Mouse (Mus musculus) C2C12 (cell line): ENCODE results near the gene Bphl. TPM values are rescaled to one million over a fixed set of nuclear protein-coding genes. Genes with fewer than 3 reads are reported as not detected.

ENCODE experiments used
- H3K27me3 ChIP-seq: one replicate; pipeline ENCODE4 v1.6.1; 2011; ENCODE audit not compliant: control insufficient read depth, insufficient read depth, insufficient read length
- H3K36me3 ChIP-seq: one replicate; pipeline ENCODE4 v1.6.1; 2011; ENCODE audit not compliant: control insufficient read depth, insufficient read depth
- H3K4me3 ChIP-seq: one replicate; pipeline ENCODE4 v1.5.1; 2011; ENCODE audit warnings: mild to moderate bottlenecking, control low read depth; ENCODE audit not compliant: poor library complexity, insufficient read depth, severe bottlenecking
- H3K79me2 ChIP-seq: one replicate; pipeline ENCODE4 v1.6.1; 2011; ENCODE audit not compliant: control insufficient read depth, insufficient read depth
- H3K79me3 ChIP-seq: one replicate; pipeline ENCODE4 v1.6.1; 2011; ENCODE audit warnings: low read depth, control low read depth
- H3ac ChIP-seq: one replicate; pipeline ENCODE3; 2011; ENCODE audit warnings: low read depth; ENCODE audit not compliant: control insufficient read depth, insufficient read length
- CEBPB ChIP-seq: IDR thresholded peaks from one replicate; pipeline ENCODE4 v1.6.1; 2011; ENCODE audit warnings: low read depth, mild to moderate bottlenecking, control low read depth, moderate library complexity
- CTCF ChIP-seq: IDR thresholded peaks from one replicate; pipeline ENCODE4 v1.5.1; 2011; ENCODE audit not compliant: control insufficient read depth, insufficient read depth, insufficient read length
- FOSL1 ChIP-seq: IDR thresholded peaks from one replicate; pipeline ENCODE4 v1.8.0; 2011; ENCODE audit warnings: mild to moderate bottlenecking, low read length; ENCODE audit not compliant: poor library complexity, insufficient read depth, severe bottlenecking
- MAX ChIP-seq: IDR thresholded peaks from one replicate; pipeline ENCODE4 v1.6.1; 2011; ENCODE audit warnings: mild to moderate bottlenecking, control low read depth
- MYOD1 ChIP-seq: IDR thresholded peaks from one replicate; pipeline ENCODE4 v1.6.1; 2011; ENCODE audit warnings: low read depth; ENCODE audit not compliant: control insufficient read depth, insufficient read length
- MYOG ChIP-seq: IDR thresholded peaks from one replicate; pipeline ENCODE4 v1.6.1; 2011; ENCODE audit not compliant: control insufficient read depth, insufficient read length; ENCODE audit errors: extremely low read depth
- USF1 ChIP-seq: IDR thresholded peaks from one replicate; pipeline ENCODE4 v1.6.1; 2011; ENCODE audit warnings: low read depth, mild to moderate bottlenecking, control low read depth, moderate library complexity
- polyA plus RNA-seq: library from polyadenylated mRNA; unstranded; fragments of >200 nt; fragmentation: generic; extraction: Trizol; gene quantifications from one replicate; pipeline ENCODE4 v1.2.1, GENCODE M21; 2012; ENCODE audit warnings: missing spikeins

Gene Bphl
- polyA plus RNA-seq, 1 experiment, result 11.7 TPM

DNA sequence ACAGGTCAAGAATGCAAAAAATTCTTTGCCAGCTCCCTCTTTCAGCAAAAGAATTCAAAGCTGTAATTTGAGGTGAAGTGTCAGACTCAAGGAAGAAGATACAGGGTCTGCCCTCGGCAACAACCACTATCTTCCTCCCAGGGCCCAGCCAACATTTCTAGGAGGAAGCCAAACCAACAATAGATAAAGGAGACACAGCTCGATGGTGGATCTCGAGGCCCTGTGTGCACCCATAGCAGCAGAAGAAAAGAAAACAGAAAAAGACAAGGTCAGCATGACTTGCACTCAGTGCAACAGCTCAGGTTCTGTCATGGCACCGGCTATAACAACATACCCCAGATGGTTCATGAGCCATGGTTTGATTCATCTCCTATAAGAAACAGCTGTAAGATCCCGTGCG, 79.1 kb downstream of the Bphl start:
- Histone ChIP-seq H3K79me2 (no peaks in the 10 kb centered on the region), H3K27me3 (no peaks in the 10 kb centered on the region), H3K36me3 (no peaks in the 10 kb centered on the region), H3K79me3 (no peaks in the 10 kb centered on the region), H3ac (no peak overlapping the region), H3K4me3 (no peak overlapping the region)
- TF ChIP-seq CEBPB (no peak), CTCF (no peak), USF1 (no peak), MAX (no peak), FOSL1 (no peak), MYOD1 (no peak), MYOG (no peak)

DNA sequence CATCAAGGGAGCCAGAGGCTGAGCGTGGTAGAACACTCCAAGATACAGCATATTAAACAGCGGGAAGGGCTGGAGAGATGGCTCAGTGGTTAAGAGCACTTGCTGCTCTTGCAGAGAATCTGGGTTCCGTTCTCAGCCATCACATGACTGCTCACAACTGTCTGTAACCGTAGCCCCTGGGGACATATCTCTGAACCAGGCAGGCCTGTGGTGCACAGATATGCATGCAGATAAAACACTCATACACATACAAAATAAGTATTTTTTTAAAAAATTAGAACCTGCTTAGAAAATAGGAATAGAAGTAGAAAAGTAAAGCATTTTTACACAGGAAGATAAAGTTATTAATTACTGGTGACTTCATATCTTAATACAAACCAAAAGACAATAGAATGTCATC, 81.4 kb downstream of the Bphl start:
- Histone ChIP-seq H3K27me3 (no peaks in the 10 kb centered on the region), H3K4me3 (no peak overlapping the region), H3ac (no peak overlapping the region), H3K79me3 (no peaks in the 10 kb centered on the region), H3K79me2 (no peaks in the 10 kb centered on the region), H3K36me3 (no peaks in the 10 kb centered on the region)
- TF ChIP-seq FOSL1, result no peak
- TF ChIP-seq USF1, result no peak
- no peak for TF ChIP-seq CEBPB
- TF ChIP-seq CTCF, result no peak
- no peak for TF ChIP-seq MYOG
- no peak for TF ChIP-seq MAX
- no peak for TF ChIP-seq MYOD1

DNA sequence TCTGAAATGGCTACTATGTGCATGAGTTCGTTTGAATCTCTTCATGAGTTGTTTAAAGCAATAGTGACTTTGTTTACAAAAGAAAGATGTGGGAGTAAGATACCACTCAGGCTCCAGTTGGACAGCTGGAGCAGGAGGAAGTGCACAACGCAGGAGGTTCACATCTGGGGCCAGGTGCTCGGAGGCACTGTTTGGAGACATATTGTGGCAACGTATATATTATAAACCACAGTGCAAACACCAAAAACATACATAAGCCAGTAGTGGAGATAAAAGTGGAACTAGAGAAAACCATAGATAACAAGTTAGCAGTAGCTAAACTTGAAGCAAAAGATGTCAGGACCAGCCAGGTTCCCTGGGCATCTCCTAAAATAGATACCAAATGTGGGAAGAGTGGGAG, 82.0 kb downstream of the Bphl start:
- H3ac ChIP-seq, result no peak overlapping the region
- H3K36me3 ChIP-seq, result peaks cover 3% of the 10 kb centered on the region
- no peaks in the 10 kb centered on the region for H3K79me3 ChIP-seq
- TF ChIP-seq USF1, result no peak
- no peak overlapping the region for H3K4me3 ChIP-seq
- no peaks in the 10 kb centered on the region for H3K27me3 ChIP-seq
- no peaks in the 10 kb centered on the region for H3K79me2 ChIP-seq

DNA sequence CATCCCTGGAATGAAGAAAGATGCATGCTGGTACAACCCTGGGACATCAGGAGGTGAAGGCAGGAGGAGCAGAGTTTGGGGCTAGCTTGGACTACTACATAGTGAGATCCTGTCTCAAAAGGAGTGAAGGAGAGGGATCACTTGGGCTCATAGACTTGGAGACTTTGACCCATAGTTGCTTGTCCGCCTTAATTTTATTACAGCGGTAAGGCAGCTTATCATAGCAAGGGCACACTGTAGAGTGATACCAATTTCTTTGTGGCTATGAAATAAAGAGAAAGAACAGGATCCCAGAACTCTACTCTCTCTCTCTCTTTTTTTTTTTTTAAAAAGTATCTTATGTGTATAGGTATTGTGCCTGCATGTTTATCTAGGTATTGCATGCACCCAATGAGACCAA, 83.1 kb downstream of the Bphl start:
- Histone ChIP-seq H3ac (no peak overlapping the region), H3K36me3 (peaks cover 5% of the 10 kb centered on the region), H3K79me3 (no peaks in the 10 kb centered on the region), H3K27me3 (no peaks in the 10 kb centered on the region), H3K79me2 (no peaks in the 10 kb centered on the region), H3K4me3 (no peak overlapping the region)
- TF ChIP-seq MYOG (no peak), FOSL1 (no peak), CEBPB (no peak), MAX (no peak), CTCF (no peak), USF1 (no peak), MYOD1 (no peak)

Other genes with a start within 250 kb of the Bphl start
- gene Serpinb6e, start 194.2 kb upstream of the Bphl start, polyA plus RNA-seq, result not detected
- 0.11 TPM for gene Serpinb6c, start 131.9 kb upstream of the Bphl start, polyA plus RNA-seq
- 23.1 TPM for gene Nqo2, start 72.9 kb upstream of the Bphl start, polyA plus RNA-seq
- 10.0 TPM for gene Ripk1, start 35.2 kb upstream of the Bphl start, polyA plus RNA-seq
- 323 TPM for gene Serpinb6a, start 34.8 kb upstream of the Bphl start, polyA plus RNA-seq
- 304 TPM for gene Tubb2a, start 40.4 kb downstream of the Bphl start, polyA plus RNA-seq
- gene Tubb2b, start 92.9 kb downstream of the Bphl start, polyA plus RNA-seq, result 216 TPM
- 151 TPM for gene Psmg4, start 125.4 kb downstream of the Bphl start, polyA plus RNA-seq